16 mouse cellular contexts compared by ENCODE assay signal in the genomic region with DNA sequence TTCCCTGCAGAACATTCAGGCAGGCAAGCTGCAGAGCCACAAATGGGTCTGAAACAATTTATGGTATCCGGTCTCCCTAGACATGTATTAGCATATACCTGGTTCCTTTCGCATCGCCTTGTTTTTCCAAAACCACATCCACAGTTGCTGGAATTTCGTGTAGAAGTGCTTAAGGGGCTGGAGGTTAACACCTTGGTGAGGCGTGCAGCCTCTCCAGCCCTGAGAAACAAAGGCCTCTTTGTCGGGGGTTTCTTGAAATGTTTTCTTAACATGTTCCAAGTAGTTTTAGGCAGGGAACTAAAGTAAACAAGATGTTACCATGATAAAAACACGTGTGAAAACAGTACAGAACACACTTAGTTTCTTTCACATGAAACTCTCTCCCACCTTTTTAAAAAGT.
DNase-seq lines count a peak whose midpoint lies in the region; ATAC-seq lines count a peak whose summit lies in the region.
"Had no signal": no experiment of that assay in that cellular context is flagged by ENCODE, and none has a peak within 500 bp of the region (broad histone marks: within the 10 kb centered on the region; RNA-seq: fewer than 3 reads in every experiment).

No protein-coding gene starts in this region.

- no peak for ATAC-seq in embryonic facial prominence, embryonic 15.5 days (ENCODE audit: insufficient number of reproducible peaks, low FRiP score, low TSS enrichment, low read depth)
- ATAC-seq in limb, embryonic 15.5 days (ENCODE audit: insufficient number of reproducible peaks, low FRiP score, low TSS enrichment, low read depth), result no peak

- no peak overlapping the region for H3K9ac ChIP-seq in embryonic facial prominence, embryonic 15.5 days
- H3K9ac ChIP-seq in limb, embryonic 15.5 days, result no peak overlapping the region
- H3K9ac ChIP-seq: heart, embryonic 12.5 days; liver, embryonic 13.5 days; neural tube, embryonic 13.5 days had no signal

- H3K4me1 ChIP-seq in embryonic facial prominence, embryonic 15.5 days, result no peaks in the 10 kb centered on the region
- H3K4me1 ChIP-seq in limb, embryonic 15.5 days, result peaks cover 15% of the 10 kb centered on the region
- H3K4me1 ChIP-seq: liver, embryonic 13.5 days had no signal

- H3K27me3 ChIP-seq in embryonic facial prominence, embryonic 15.5 days, result no peaks in the 10 kb centered on the region
- H3K27me3 ChIP-seq in limb, embryonic 15.5 days, result no peaks in the 10 kb centered on the region
- H3K27me3 ChIP-seq: heart, embryonic 12.5 days; liver, embryonic 13.5 days; neural tube, embryonic 13.5 days had no signal

- WGBS in embryonic facial prominence, embryonic 15.5 days, result 29% methylated on average over 7 of the region's 7 CpGs
- WGBS in limb, embryonic 15.5 days, result 41% methylated on average over 7 of the region's 7 CpGs

- peaks cover 12% of the 10 kb centered on the region; the same call in 1 of the 2 replicates for H3K36me3 ChIP-seq in embryonic facial prominence, embryonic 15.5 days
- H3K36me3 ChIP-seq in limb, embryonic 15.5 days, result peaks cover 42% of the 10 kb centered on the region

- H3K27ac ChIP-seq in embryonic facial prominence, embryonic 15.5 days (replicated peaks), result 0 out of 2 replicates have a peak overlapping the region, but pooled peaks have one; percentile 30
- peak overlapping the region; percentile 67 for H3K27ac ChIP-seq in limb, embryonic 15.5 days
- H3K27ac ChIP-seq: hindbrain, embryonic 10.5 days; liver, embryonic 13.5 days; midbrain, embryonic 10.5 days; neural tube, embryonic 13.5 days had no signal

- H3K4me2 ChIP-seq in embryonic facial prominence, embryonic 15.5 days (replicated peaks), result no peak overlapping the region
- H3K4me2 ChIP-seq in limb, embryonic 15.5 days, result no peak overlapping the region
- H3K4me2 ChIP-seq: heart, embryonic 12.5 days; liver, embryonic 13.5 days; neural tube, embryonic 13.5 days had no signal

- DNase-seq in heart, adult 11 months, result peak; percentile 82
- DNase-seq in heart, postnatal 36 days, result no peak
- DNase-seq in embryo, embryonic 11.5 days (ENCODE audit: low read depth, low spot score), result peak; percentile 22
- no peak for DNase-seq in right cerebral cortex, postnatal 25 days
- no peak for DNase-seq in left cerebral cortex, adult 18-20 months (ENCODE audit: low spot score in 2 of 2)
- DNase-seq: adrenal gland, postnatal 25 days; cerebellum, adult 18-20 months; layer of hippocampus, adult 9-11 months; liver, embryonic 13.5 days; thymus, postnatal 25 days had no signal

- intact Hi-C loops in heart, postnatal 36 days (cut with DNase I), result loop anchor here (5.0 to 10.0 kb wide), 3 partner anchors 290 to 632 kb away; a partner anchor contains a TSS

- H3K4me3 ChIP-seq in embryonic facial prominence, embryonic 15.5 days (replicated peaks), result no peak overlapping the region
- H3K4me3 ChIP-seq in limb, embryonic 15.5 days, result no peak overlapping the region
- H3K4me3 ChIP-seq: heart, embryonic 12.5 days; hindbrain, embryonic 10.5 days; liver, embryonic 13.5 days; midbrain, embryonic 10.5 days; neural tube, embryonic 13.5 days had no signal

- H3K9me3 ChIP-seq in embryonic facial prominence, embryonic 15.5 days (replicated peaks), result no peaks in the 10 kb centered on the region
- no peaks in the 10 kb centered on the region for H3K9me3 ChIP-seq in limb, embryonic 15.5 days
- H3K9me3 ChIP-seq: heart, embryonic 12.5 days; hindbrain, embryonic 10.5 days; liver, embryonic 13.5 days; midbrain, embryonic 10.5 days; neural tube, embryonic 13.5 days had no signal

Comparison
In these comparisons a context has a peak if more than half of its experiments do, and no peak if none do; other contexts are left out.
1. DNase-seq: peak in heart, adult 11 months (single experiment) and embryo, embryonic 11.5 days (single experiment); none in heart, postnatal 36 days (0 of 2), right cerebral cortex, postnatal 25 days (single experiment) and left cerebral cortex, adult 18-20 months (0 of 2).